Mouse (Mus musculus) erythroblast, embryonic 14.5 days (primary cell): ENCODE measurements around the gene Olfr803.

Experiments used
- GATA1 ChIP-seq: IDR thresholded peaks from 2 replicates; pipeline ENCODE4 v1.6.1; 2012; ENCODE audit warnings: low read length, inconsistent platforms, mixed read lengths
- TAL1 ChIP-seq: IDR thresholded peaks from 3 replicates; pipeline ENCODE4 v1.6.1; 2012; ENCODE audit warnings: low read length, inconsistent platforms, mixed read lengths

DNA sequence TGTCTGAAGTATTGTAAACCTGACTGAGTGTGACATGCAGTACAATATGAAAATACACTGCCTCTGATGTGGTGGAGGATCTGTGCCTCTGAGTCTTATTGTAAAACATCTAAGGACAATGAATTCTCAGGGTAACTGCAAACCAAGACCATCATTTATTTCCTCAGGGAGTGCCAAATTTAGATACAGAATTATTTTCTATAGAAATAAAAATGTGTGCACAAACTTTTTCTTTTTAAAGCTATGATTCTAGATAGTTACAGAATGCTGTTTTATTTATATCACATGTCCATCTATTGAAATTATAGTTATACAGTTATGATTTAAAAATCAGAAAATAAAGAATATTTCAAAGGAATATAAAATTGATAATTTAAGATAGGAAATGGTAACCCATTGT lies 47.7 kb upstream of the Olfr803 start, which contains the start of gene Olfr806:
- TF ChIP-seq GATA1 = no peak
- no peak for TF ChIP-seq TAL1
